Mouse (Mus musculus): ENCODE data around the gene Grk5. TPM values are rescaled to one million over a fixed set of nuclear protein-coding genes. Genes with fewer than 3 reads are reported as not detected.

The Grk5 gene
- polyA plus RNA-seq, 2 experiments = 0.50 to 0.84 TPM

DNA sequence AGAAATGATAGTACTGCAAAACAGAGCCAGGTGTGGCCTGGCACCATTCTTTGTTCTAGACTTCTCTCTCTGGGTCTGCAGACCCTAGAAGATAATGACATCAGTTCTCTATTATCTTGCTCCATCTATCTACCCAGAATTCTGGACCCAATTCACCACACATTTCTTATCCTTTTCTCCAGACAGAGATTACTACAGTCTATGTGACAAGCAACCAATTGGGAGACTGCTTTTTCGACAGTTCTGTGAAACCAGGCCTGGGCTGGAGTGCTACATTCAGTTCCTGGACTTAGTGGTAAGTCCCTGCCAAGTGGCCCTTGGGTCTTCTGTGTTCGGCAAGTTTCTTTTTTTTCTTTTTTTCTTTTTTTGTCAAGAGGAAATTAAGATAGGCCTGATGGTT lies 142.0 kb downstream of the Grk5 start:
- DNase-seq (ENCODE audit: low read depth in 3 of 3, low spot score in 3 of 3) (no peak), ATAC-seq (ENCODE audit: insufficient read depth) (no peak)
- no peak overlapping the region for H3K27ac ChIP-seq
- TF ChIP-seq EP300 (IDR thresholded peaks at IDR 0.05; ENCODE audit: low read depth) = no peak
- no peak for TF ChIP-seq CTCF (IDR thresholded peaks at IDR 0.05; ENCODE audit: low read depth)
- H3K36me3 ChIP-seq (replicated peaks; ENCODE audit: control insufficient read depth, insufficient read depth, low read depth) = no peaks in the 10 kb centered on the region
- no peaks in the 10 kb centered on the region for H3K27me3 ChIP-seq (ENCODE audit: control insufficient read depth, insufficient read depth, low read length)
- H3K4me2 ChIP-seq (ENCODE audit: low read depth) = no peak overlapping the region
- H3K4me1 ChIP-seq (replicated peaks; ENCODE audit: control insufficient read depth in 2 of 2, insufficient read depth in 2 of 2, low read length in 1 of 2) = no peaks in the 10 kb centered on the region
- H3K4me3 ChIP-seq (ENCODE audit: insufficient read depth in 1 of 2, low read depth in 2 of 2, low read length in 2 of 2) = no peak overlapping the region
- H3K9me3 ChIP-seq (ENCODE audit: control insufficient read depth, low read length) = no peaks in the 10 kb centered on the region
- H3K9ac ChIP-seq (replicated peaks) = no peak overlapping the region
- WGBS (ENCODE audit: insufficient replicate concordance) = 17% methylated on average over 2 of the region's 2 CpGs

DNA sequence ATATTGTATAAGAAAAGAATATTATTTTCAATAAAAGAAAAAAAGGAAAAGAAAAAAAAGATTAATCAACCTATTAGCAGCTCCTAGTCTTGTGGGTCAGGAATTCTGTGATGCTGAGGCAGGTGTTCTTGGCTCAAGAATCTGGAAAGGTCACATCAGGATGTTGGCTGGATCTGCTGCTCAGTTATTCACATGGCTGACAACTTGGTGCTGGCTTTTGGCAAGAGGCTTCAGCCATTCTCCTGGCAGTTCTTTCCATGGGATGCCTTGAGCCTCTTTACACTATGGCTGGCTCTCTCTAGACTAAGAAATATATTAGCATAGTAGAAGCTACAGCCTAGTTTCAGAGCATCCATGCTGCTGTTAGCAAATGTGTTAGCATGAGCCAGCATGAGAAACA lies 149.6 kb downstream of the Grk5 start:
- Histone ChIP-seq H3K27ac (no peak overlapping the region), H3K36me3 (replicated peaks; ENCODE audit: control insufficient read depth, insufficient read depth, low read depth) (no peaks in the 10 kb centered on the region), H3K4me1 (replicated peaks; ENCODE audit: control insufficient read depth in 2 of 2, insufficient read depth in 2 of 2, low read length in 1 of 2) (no peaks in the 10 kb centered on the region), H3K9me3 (ENCODE audit: control insufficient read depth, low read length) (no peaks in the 10 kb centered on the region), H3K4me2 (ENCODE audit: low read depth) (no peak overlapping the region), H3K27me3 (ENCODE audit: control insufficient read depth, insufficient read depth, low read length) (no peaks in the 10 kb centered on the region), H3K4me3 (ENCODE audit: insufficient read depth in 1 of 2, low read depth in 2 of 2, low read length in 2 of 2) (no peak overlapping the region), H3K9ac (replicated peaks) (no peak overlapping the region)
- DNase-seq (ENCODE audit: low read depth in 3 of 3, low spot score in 3 of 3) (no peak), ATAC-seq (ENCODE audit: insufficient read depth) (no peak)
- TF ChIP-seq EP300 (IDR thresholded peaks at IDR 0.05; ENCODE audit: low read depth) (no peak), CTCF (IDR thresholded peaks at IDR 0.05; ENCODE audit: low read depth) (no peak)

DNA sequence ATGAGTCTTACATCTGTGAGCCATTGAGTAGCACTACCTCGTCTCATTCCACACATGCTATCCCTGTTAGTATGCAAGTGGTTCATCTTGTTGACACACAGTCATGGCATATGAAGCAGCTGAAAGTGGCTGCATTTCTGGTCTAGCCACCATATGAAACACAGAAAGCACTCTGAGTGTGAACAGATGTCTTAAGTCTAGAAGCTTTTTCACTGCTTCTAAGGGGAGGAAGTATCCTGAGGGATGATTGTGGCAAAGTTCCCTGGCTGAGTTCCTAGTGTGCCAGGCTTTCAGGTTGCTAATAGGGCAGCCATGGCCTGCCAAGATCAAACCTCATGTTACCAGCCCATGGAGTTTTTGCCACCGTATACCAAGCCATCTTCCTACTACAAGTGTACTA lies 159.1 kb downstream of the Grk5 start:
- Histone ChIP-seq H3K36me3 (replicated peaks; ENCODE audit: control insufficient read depth, insufficient read depth, low read depth) (no peaks in the 10 kb centered on the region), H3K4me2 (ENCODE audit: low read depth) (no peak overlapping the region), H3K9ac (replicated peaks) (no peak overlapping the region), H3K4me3 (ENCODE audit: insufficient read depth in 1 of 2, low read depth in 2 of 2, low read length in 2 of 2) (no peak overlapping the region), H3K9me3 (ENCODE audit: control insufficient read depth, low read length) (no peaks in the 10 kb centered on the region), H3K27ac (no peak overlapping the region), H3K27me3 (ENCODE audit: control insufficient read depth, insufficient read depth, low read length) (no peaks in the 10 kb centered on the region), H3K4me1 (replicated peaks; ENCODE audit: control insufficient read depth in 2 of 2, insufficient read depth in 2 of 2, low read length in 1 of 2) (no peaks in the 10 kb centered on the region)
- no peak for DNase-seq (ENCODE audit: low read depth in 3 of 3, low spot score in 3 of 3)
- 63% methylated on average over 2 of the region's 2 CpGs for WGBS (ENCODE audit: insufficient replicate concordance)
- TF ChIP-seq CTCF (IDR thresholded peaks at IDR 0.05; ENCODE audit: low read depth) = no peak
- TF ChIP-seq EP300 (IDR thresholded peaks at IDR 0.05; ENCODE audit: low read depth) = no peak
- no peak for ATAC-seq (ENCODE audit: insufficient read depth)

DNA sequence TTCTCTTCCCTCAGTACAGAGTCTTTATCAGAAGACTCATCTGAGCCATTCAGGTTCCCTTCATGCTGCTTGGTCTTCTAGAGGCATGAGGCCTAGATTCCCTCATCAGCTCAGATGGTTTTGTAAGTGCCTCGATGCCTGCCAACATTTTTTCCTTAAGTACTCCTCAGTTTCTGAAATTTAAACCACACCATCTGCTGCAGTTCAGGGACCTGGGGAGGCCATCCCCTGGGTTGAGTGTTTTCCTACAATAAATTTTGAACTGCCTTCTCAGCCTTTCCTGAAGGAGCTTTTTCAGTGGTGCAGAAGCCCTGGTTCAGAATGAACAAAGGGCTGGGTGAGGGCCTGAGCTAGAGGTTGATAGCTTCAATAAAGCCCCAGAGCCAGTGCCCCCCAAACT lies 159.9 kb downstream of the Grk5 start:
- Histone ChIP-seq H3K36me3 (replicated peaks; ENCODE audit: control insufficient read depth, insufficient read depth, low read depth) (no peaks in the 10 kb centered on the region), H3K27me3 (ENCODE audit: control insufficient read depth, insufficient read depth, low read length) (no peaks in the 10 kb centered on the region), H3K4me3 (ENCODE audit: insufficient read depth in 1 of 2, low read depth in 2 of 2, low read length in 2 of 2) (no peak overlapping the region), H3K4me1 (replicated peaks; ENCODE audit: control insufficient read depth in 2 of 2, insufficient read depth in 2 of 2, low read length in 1 of 2) (no peaks in the 10 kb centered on the region), H3K9me3 (ENCODE audit: control insufficient read depth, low read length) (no peaks in the 10 kb centered on the region), H3K9ac (replicated peaks) (no peak overlapping the region), H3K27ac (no peak overlapping the region), H3K4me2 (ENCODE audit: low read depth) (no peak overlapping the region)
- no peak for DNase-seq (ENCODE audit: low read depth in 3 of 3, low spot score in 3 of 3)
- 52% methylated on average over 1 of the region's 1 CpGs for WGBS (ENCODE audit: insufficient replicate concordance)
- TF ChIP-seq CTCF (IDR thresholded peaks at IDR 0.05; ENCODE audit: low read depth) (no peak), EP300 (IDR thresholded peaks at IDR 0.05; ENCODE audit: low read depth) (no peak)
- ATAC-seq (ENCODE audit: insufficient read depth) = no peak

DNA sequence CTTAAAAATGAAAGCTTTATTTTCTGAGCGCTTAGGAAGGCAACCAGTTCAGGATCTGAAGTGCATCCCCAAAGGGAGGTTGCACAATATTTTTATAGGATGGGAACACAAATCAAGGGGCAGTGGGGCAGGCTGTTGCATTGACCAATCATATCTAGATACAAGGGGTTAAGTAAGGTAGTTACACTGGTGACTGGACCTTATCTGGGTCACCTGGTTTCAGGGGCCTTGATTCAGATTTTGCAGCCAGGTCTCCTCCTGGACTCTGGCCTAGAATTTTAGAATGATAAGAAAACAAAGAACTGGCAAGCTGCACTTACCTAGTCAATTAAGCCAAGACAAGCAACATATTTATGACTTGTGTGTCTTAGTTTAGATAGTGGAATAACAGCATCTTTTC lies 161.6 kb downstream of the Grk5 start:
- DNase-seq (ENCODE audit: low read depth in 3 of 3, low spot score in 3 of 3) = no peak
- Histone ChIP-seq H3K9ac (replicated peaks) (no peak overlapping the region), H3K4me3 (ENCODE audit: insufficient read depth in 1 of 2, low read depth in 2 of 2, low read length in 2 of 2) (no peak overlapping the region), H3K4me1 (replicated peaks; ENCODE audit: control insufficient read depth in 2 of 2, insufficient read depth in 2 of 2, low read length in 1 of 2) (no peaks in the 10 kb centered on the region), H3K27me3 (ENCODE audit: control insufficient read depth, insufficient read depth, low read length) (no peaks in the 10 kb centered on the region), H3K4me2 (ENCODE audit: low read depth) (no peak overlapping the region), H3K9me3 (ENCODE audit: control insufficient read depth, low read length) (no peaks in the 10 kb centered on the region), H3K27ac (no peak overlapping the region), H3K36me3 (replicated peaks; ENCODE audit: control insufficient read depth, insufficient read depth, low read depth) (no peaks in the 10 kb centered on the region)
- WGBS (ENCODE audit: insufficient replicate concordance) = 65% methylated on average over 1 of the region's 1 CpGs
- ATAC-seq (ENCODE audit: insufficient read depth) = no peak
- no peak for TF ChIP-seq EP300 (IDR thresholded peaks at IDR 0.05; ENCODE audit: low read depth)
- TF ChIP-seq CTCF (IDR thresholded peaks at IDR 0.05; ENCODE audit: low read depth) = no peak

DNA sequence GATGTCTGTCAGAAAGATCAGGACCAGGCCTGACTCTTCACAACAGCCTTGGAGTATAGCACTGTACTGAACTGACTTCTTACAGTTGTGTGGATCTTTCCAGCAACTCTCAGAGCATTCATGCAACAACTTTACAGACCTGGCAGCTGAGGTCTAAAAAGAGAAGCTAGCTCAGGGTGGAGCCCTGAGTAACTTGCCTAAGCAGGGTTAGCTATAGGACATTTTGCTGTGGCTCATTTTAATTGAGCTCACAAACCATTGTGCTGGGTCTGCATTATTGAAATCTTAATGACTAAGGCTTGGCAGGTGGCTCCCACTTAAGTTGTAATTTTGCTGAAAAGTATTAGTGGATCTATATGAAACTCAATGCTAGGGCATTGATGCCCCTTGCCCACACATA lies 162.5 kb downstream of the Grk5 start:
- Histone ChIP-seq H3K9ac (replicated peaks) (no peak overlapping the region), H3K4me1 (replicated peaks; ENCODE audit: control insufficient read depth in 2 of 2, insufficient read depth in 2 of 2, low read length in 1 of 2) (0 out of 4 replicates have a peak, but pooled peaks cover 0 to 2% of the 10 kb centered on the region in 2 experiments), H3K9me3 (ENCODE audit: control insufficient read depth, low read length) (no peaks in the 10 kb centered on the region), H3K36me3 (replicated peaks; ENCODE audit: control insufficient read depth, insufficient read depth, low read depth) (no peaks in the 10 kb centered on the region), H3K4me3 (ENCODE audit: insufficient read depth in 1 of 2, low read depth in 2 of 2, low read length in 2 of 2) (no peak overlapping the region), H3K27ac (no peak overlapping the region), H3K4me2 (ENCODE audit: low read depth) (no peak overlapping the region), H3K27me3 (ENCODE audit: control insufficient read depth, insufficient read depth, low read length) (no peaks in the 10 kb centered on the region)
- DNase-seq (ENCODE audit: low read depth in 3 of 3, low spot score in 3 of 3) (no peak), ATAC-seq (ENCODE audit: insufficient read depth) (no peak)
- TF ChIP-seq EP300 (IDR thresholded peaks at IDR 0.05; ENCODE audit: low read depth) = no peak

Data from liver, embryonic 14.5 days (tissue).